ENCODE assay signal across 8 mouse cellular contexts in the genomic region with DNA sequence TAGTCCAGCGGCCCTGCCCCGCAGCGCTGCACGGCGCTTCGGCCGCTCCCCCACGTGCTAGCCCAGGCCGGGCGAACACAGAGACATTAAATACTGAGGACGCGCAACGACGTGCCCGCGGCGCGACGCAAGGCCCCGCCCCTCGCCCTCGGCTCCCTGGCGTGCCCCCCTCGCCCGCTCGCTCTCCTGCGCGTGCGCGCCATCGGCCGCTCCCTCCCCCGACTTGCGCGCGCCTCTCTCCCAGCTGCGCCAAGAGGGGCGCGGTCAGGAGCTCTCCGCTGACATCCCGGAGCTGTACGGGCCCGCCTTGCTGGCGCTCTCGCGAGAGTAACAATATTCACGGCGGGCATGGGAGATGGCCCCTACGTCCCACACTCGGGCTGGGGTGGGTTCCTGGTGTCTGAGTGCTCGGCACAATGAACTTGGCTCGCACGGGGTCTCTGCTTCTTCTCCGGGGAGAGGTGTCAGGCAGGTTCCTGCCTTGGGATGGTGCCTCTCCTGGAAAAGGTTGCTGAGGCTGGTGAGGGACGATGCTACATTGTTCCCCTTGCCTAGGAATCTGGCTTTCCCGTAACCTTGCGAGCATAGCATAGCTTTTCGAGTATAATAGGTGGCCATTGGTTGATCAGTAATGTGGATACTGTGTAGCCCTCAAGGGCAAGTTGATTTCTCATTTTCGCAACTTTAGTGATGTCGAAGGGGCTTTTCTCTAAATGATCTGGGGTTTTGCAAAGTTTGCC. TPM values are rescaled to one million over a fixed set of nuclear protein-coding genes. Genes with fewer than 3 reads are reported as not detected.
A peak's percentile ranks its signal among the peaks of the same experiment; 100 is the strongest.
DNase-seq lines count a peak whose midpoint lies in the region; ATAC-seq and TF ChIP-seq lines count a peak whose summit lies in the region.

A gene (minus strand): TSS at position 129 of the 740 bp plus-strand sequence.

- H3K4me1 ChIP-seq in bone marrow macrophage, adult 2 months (ENCODE audit: control insufficient read depth, insufficient read depth, low read length): peaks cover 25% of the 10 kb centered on the region
- H3K4me1 ChIP-seq in embryonic fibroblast, embryonic 13.5 days (ENCODE audit: control insufficient read depth, insufficient read depth, low read length): no peaks in the 10 kb centered on the region; the same call in 1 of the 2 replicates
- H3K4me1 ChIP-seq in heart, embryonic 10.5 days: peaks cover 48% of the 10 kb centered on the region
- peaks cover 26% of the 10 kb centered on the region for H3K4me1 ChIP-seq in kidney, embryonic 15.5 days

- peak within 1 kb of the TSS; percentile 82 for H3K4me3 ChIP-seq in bone marrow macrophage, adult 2 months (ENCODE audit: insufficient read depth, low read length)
- peak within 1 kb of the TSS; percentile 95 for H3K4me3 ChIP-seq in embryonic fibroblast, embryonic 13.5 days (ENCODE audit: insufficient read depth, low read length)
- peak within 1 kb of the TSS; percentile 82 for H3K4me3 ChIP-seq in heart, embryonic 10.5 days
- H3K4me3 ChIP-seq in kidney, embryonic 15.5 days (replicated peaks): peak within 1 kb of the TSS; percentile 75

- DNase-seq in A20 (ENCODE audit: low read depth, low spot score) (peak; percentile 98), liver (peak; percentile 94)
- peak; percentile 98 for DNase-seq in heart, embryonic 10.5 days (ENCODE audit: low spot score)
- DNase-seq in splenic B cell, adult 2 months (ENCODE audit: low read depth, low spot score): peak; percentile 70

- no peaks in the 10 kb centered on the region for H3K36me3 ChIP-seq in heart, embryonic 10.5 days
- H3K36me3 ChIP-seq in kidney, embryonic 15.5 days: no peaks in the 10 kb centered on the region
- H3K36me3 ChIP-seq in splenic B cell, adult 2 months (ENCODE audit: control insufficient read depth, insufficient read depth, low read length, poor library complexity, severe bottlenecking): no peaks in the 10 kb centered on the region

- peak within 1 kb of the TSS; percentile 77 for H3K9ac ChIP-seq in kidney, embryonic 15.5 days

- no peaks in the 10 kb centered on the region for H3K9me3 ChIP-seq in heart, embryonic 10.5 days
- no peaks in the 10 kb centered on the region for H3K9me3 ChIP-seq in kidney, embryonic 15.5 days (replicated peaks)

- peak within 1 kb of the TSS; percentile 86 for H3K4me2 ChIP-seq in kidney, embryonic 15.5 days

- peak; percentile 98 for ATAC-seq in kidney, embryonic 15.5 days (replicated peaks; ENCODE audit: low FRiP score)
- ATAC-seq in monocyte, adult 5-6 weeks (replicated peaks; ENCODE audit: insufficient number of reproducible peaks, low FRiP score, low TSS enrichment, poor library complexity, severe bottlenecking): 0 out of 2 replicates have a peak, but pooled peaks have one; percentile 47

- peaks cover 6% of the 10 kb centered on the region; the same call in 1 of the 2 replicates for H3K27me3 ChIP-seq in heart, embryonic 10.5 days (ENCODE audit: insufficient read depth, poor library complexity, severe bottlenecking)
- H3K27me3 ChIP-seq in kidney, embryonic 15.5 days: peaks cover 7% of the 10 kb centered on the region; the same call in 1 of the 2 replicates
- H3K27me3 ChIP-seq in splenic B cell, adult 2 months (ENCODE audit: control insufficient read depth, insufficient read depth, low read length, poor library complexity, severe bottlenecking): no peaks in the 10 kb centered on the region; the same call in 1 of the 2 replicates

- TF ChIP-seq POLR2A in bone marrow macrophage, adult 2 months (IDR thresholded peaks at IDR 0.05; ENCODE audit: borderline replicate concordance, low read depth, low read length): peak; percentile 93; the same call in 1 of the 2 replicates
- TF ChIP-seq POLR2A in embryonic fibroblast, embryonic 13.5 days (IDR thresholded peaks at IDR 0.05; ENCODE audit: low read depth, low read length): peak; percentile 96

- no peak for TF ChIP-seq CTCF in bone marrow macrophage, adult 2 months (IDR thresholded peaks at IDR 0.05; ENCODE audit: low read depth, low read length)
- no peak for TF ChIP-seq CTCF in embryonic fibroblast, embryonic 13.5 days (IDR thresholded peaks at IDR 0.05; ENCODE audit: borderline replicate concordance, insufficient read depth, low read length)

- WGBS in heart, embryonic 10.5 days: 2% methylated on average over 59 of the region's 60 CpGs
- 2% methylated on average over 60 of the region's 60 CpGs for WGBS in kidney, embryonic 15.5 days

- H3K27ac ChIP-seq in bone marrow macrophage, adult 2 months (ENCODE audit: insufficient read depth, low read depth, low read length): peak within 1 kb of the TSS; percentile 44
- H3K27ac ChIP-seq in embryonic fibroblast, embryonic 13.5 days (ENCODE audit: insufficient read depth, low read length): peak within 1 kb of the TSS; percentile 20; the same call in 1 of the 2 replicates
- peak within 1 kb of the TSS; percentile 97 for H3K27ac ChIP-seq in heart, embryonic 10.5 days
- H3K27ac ChIP-seq in kidney, embryonic 15.5 days: peak within 1 kb of the TSS; percentile 88

RNA-seq across cellular contexts. Expression of the gene that starts here (rescaled TPM):
- polyA plus RNA-seq in bone marrow macrophage, adult 2 months (2012; ENCODE audit: insufficient read depth, insufficient read length, missing spikeins): 5.6 and 6.9 TPM in 2 replicates
- polyA plus RNA-seq in embryonic fibroblast, embryonic 13.5 days (2011; ENCODE audit: insufficient read length, low read depth, missing spikeins): 24.2 and 25.5 TPM in 2 replicates
- 26.6 and 39.9 TPM in 2 replicates for polyA plus RNA-seq in heart, embryonic 10.5 days (2016; fragmentation: Nextera tagmentation; extraction: Ambion mirVana)
- 20.8 and 22.2 TPM in 2 replicates for polyA plus RNA-seq in kidney, embryonic 15.5 days (2015; fragmentation: Nextera tagmentation; extraction: Ambion mirVana)
- 0.38 to 2.7 TPM (median 1.2 TPM) in 3 replicates for total RNA-seq in monocyte, adult 5-6 weeks (2017)

Comparison
In these comparisons a context has a peak if more than half of its experiments do, and no peak if none do; other contexts are left out.
1. Peak in every context shown above with its lines: DNase-seq, ATAC-seq, H3K4me3 ChIP-seq and H3K27ac ChIP-seq.
2. H3K27ac ChIP-seq: peak in every context shown above with its lines; median percentile 97 in heart, embryonic 10.5 days; 88 in kidney, embryonic 15.5 days; 44 in bone marrow macrophage, adult 2 months; 20 in embryonic fibroblast, embryonic 13.5 days.